Mouse (Mus musculus) right cerebral cortex, postnatal 4 days (tissue): ENCODE measurements around the gene Kcnh7.
A peak's percentile ranks its signal among the peaks of the same experiment; 100 is the strongest.
"Not testable (repeated sequence)": the region's sequence is repeated elsewhere in the genome, so short reads cannot be mapped to it uniquely, and the experiment has no call there.

ENCODE experiments used
- DNase-seq: peaks from one replicate; pipeline ENCODE4 v3.0.0-alpha.2; 2022

Gene Kcnh7

DNA sequence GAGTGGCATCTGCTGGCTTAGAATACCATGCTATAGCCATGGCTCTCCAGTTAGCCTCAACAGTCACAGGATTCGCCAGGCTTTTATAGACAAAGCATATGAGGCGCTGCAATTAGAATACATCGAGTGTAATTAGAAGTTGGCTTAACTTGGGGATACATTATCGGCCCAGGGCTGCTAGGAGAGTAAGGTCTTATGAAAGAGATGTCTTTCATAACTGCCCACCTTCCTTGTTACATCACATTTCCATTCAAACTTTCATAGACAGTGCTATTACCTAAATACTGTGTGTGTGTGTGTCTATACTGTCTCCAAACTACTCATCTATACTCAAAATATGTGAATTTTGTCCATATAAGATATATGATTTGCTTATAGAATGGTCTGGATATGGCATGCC is 468.8 kb downstream of the Kcnh7 start:
- DNase-seq, result no peak

DNA sequence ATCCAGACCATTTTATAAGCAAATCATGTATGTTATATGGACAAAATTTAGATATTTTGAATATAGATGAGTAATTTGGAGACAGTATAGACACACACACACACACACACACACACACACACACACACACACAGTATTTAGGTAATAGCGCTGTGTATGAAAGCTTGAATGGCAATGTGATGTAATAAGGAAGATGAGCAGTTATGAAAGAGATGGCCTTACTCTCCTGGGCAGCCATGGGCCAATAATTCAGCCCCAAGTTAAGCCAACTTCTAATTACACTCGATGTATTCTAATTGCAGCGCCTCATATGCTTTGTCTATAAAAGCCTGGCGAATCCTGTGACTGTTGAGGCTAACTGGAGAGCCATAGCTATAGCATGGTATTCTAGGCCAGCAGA is 469.7 kb downstream of the Kcnh7 start:
- DNase-seq, result not testable (repeated sequence)

DNA sequence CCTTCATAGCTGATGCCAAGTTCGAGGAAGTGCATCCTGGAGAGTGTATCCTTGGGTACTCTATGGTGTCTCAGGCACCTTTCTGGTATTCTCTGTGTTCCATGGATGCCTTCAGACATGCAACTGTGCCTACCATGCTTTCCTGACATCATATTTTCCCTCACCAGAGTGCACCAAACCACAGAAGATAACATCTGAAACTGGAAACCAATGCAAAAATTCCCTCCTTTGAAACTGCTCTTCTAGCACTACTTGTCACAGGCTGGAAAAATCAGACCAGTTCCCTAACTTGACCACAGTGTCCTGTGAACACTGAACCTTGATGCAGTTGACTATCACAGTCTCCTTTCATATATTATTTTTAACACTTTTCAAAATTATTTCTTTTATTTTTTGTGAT is 474.5 kb downstream of the Kcnh7 start:
- no peak for DNase-seq

DNA sequence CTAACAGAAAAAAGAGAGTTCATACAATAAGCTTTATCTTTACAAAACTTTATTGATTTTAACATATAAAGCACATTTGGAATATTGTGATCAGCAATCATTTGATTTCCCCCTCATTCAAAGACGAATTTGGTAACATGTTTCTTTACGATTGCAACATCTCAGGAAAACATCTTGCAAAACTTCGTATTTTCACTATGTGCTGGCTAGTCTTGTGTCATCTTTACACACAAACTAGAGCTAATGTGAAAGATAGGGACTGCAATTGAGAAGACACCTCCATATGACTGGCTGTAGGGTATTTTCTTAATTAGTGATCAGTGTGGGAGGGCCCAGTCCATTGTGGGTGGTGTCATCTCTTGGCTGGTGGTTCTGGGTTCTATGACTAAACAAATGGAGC is 477.8 kb downstream of the Kcnh7 start:
- no peak for DNase-seq

DNA sequence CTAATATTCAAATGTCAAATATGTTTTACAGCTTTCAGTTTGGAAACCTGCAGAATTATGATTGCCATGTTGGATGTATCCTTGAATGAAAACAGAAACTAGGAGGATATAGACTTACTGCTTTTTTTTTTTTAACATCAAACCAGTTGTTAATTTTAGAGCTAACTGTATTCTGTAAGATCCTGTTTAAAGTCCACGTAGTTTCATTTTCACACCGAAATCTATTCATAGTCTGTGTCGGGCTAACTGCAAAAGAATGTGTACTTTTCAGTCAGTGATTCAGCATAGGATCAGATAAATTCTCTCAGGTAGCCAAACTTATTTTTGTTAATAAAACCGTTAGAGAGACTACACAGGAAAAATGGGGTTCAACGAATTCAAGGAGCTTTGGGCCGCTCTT is 498.2 kb downstream of the Kcnh7 start:
- no peak for DNase-seq

DNA sequence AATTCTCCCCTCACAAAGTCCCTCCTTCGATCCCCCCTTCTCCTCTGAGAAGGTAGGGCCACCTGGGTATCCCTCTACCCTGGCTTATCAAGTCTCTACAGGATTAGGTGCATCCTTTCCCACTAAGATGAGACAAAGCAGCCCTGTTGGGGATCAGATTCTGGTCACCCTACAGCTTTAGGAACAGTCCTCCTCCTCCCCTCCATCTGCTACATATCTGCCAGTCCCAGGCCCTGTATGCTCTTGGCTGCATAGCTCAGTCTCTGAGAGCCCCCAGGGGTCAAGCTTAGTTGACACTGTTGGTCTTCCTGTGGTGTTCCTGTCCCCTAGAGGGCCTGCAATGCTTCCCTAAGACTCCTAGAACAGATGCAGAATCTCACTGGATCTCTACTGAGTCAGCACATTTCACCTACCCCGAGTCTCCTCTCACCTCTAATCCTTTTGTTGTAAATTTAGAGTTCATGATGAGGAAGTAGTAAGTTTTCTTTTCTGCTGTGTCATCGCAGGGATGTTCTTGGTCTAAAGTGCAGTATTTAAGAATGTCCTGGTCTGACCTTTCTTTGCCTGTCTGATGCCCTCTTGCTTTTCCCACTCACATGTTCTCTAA is 499.0 kb downstream of the Kcnh7 start:
- DNase-seq, result no peak

DNA sequence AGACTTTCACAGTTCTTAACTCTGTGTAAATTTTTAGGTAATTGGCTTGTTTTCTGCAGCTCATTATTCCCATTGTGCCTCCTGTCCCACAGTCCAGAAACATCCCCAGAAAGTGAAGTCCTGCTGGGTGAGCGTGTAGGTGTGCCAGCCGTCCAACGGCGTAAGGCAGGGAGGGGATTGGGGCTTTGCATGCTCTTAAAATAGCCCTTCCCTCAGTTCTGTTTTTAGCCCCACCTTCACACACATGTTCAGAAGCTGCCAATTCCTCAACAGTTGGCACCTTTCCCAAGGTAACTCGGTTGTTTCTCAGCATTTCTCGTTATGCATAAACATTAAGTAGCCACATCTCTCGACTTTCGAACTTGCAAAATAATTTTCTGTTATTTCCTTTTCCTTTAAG is 502.4 kb downstream of the Kcnh7 start:
- no peak for DNase-seq

DNA sequence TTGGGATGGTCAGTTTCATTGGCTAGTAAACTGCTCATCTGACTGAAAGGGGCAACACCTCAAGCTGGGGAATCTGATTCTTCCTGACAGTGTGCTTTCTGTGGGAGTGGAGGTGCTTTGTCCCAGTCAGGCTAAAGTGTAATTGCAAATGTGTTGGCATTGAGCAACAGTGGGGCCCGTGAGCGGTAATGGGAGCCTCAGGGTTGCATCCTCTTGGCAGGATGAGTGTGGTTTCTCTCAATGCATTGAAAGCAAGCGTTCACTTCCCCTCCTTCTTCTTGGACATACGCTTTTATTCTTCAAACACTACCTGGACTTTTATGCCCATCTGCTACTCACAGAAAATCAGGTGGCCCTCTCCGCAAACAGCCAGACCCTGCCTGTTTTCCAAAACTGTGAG is 511.3 kb downstream of the Kcnh7 start:
- no peak for DNase-seq

DNA sequence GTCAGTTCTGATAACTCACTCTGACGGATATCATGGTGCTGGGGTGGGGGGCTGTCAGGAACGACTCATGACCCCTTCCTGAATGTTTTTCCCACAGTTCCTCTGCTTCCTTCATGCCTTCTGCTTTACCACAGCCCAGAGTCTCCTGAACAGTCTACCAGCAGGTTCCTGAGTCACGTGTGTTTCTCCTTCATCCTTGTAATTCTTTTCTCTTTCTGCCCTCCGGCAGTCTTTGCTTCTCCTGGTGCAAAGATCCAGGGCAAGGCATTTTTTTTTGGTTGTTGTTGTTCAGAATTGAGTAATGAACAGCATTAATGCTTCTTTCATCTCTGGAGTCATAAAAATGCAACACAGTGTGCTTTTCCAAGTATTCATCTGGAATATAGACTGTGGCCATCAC is 513.3 kb downstream of the Kcnh7 start:
- no peak for DNase-seq

DNA sequence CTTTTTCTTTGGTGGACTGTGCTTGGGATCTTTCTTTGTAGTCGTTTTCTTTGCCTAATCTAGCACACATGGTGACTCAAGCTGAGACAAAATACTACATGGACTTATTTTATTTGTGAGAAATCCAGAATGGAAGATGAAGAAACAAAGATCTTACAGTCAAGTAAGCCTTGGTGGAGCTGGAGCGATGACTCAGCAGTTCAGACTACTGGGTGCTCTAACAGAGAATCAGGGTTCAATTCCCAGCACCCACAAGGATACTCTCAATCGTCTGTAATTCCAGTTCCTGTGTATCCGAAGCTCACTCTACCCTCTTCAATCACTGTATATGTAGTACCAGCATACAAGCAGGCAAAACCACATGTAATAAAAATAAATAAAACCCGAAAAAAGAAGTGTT is 513.8 kb downstream of the Kcnh7 start:
- no peak for DNase-seq

DNA sequence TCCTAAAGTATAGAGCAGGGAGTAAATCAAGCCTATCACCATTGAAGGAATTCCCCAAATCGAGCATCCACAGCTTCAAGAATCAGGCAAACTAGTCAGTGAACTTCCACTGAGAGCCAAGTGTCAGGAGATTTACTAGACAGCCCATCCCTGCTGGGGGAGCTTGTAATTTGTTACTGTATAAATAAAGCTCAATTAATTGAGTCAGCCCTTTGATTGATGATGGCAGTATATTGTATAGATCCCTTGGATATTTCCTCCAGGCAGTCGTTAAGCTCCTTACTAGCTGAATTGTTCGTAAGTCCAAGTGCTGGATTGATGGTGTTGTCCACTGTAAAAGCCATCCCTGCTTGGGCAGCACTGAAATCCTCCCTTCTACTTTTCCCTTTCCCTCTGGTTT is 514.2 kb downstream of the Kcnh7 start:
- no peak for DNase-seq

DNA sequence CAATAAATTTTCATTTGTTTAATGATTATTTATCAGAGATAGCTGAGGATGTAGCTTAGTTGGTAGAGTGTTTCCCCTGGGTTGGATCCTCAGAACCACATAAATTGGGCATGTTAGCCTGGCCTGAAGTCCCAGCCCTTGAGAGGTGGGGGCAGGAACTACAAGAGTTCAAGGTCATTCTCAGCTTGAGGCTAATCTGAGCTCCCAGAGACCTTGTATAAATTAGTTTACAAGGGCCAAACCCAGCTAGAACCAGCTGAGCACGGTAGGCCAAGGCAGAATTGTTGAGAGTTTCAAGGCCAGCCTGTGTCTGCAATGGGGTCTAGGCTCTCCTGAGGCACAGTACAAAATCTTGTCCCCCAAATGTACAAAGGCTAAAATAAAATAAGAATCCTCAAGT is 518.6 kb downstream of the Kcnh7 start:
- DNase-seq, result no peak

DNA sequence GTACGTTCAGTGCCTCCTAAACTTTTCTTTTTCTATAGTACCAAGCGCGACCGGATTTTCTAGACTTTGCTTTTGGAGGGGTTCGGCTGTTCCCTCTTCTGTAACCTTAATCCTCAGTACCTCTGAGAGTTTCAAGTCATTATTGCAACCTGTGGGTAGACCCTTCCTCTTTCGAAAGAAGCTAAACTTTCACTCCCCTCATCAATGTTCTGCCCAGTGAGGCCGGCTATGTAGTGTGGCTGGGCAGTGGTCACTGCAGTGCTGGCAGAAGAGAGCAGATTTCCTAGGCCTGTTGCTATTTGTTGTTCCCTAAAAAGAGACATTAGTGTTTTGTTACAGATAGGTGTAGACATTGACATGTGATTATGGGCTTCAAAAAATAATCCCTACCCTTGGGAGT is 519.2 kb downstream of the Kcnh7 start:
- no peak for DNase-seq

DNA sequence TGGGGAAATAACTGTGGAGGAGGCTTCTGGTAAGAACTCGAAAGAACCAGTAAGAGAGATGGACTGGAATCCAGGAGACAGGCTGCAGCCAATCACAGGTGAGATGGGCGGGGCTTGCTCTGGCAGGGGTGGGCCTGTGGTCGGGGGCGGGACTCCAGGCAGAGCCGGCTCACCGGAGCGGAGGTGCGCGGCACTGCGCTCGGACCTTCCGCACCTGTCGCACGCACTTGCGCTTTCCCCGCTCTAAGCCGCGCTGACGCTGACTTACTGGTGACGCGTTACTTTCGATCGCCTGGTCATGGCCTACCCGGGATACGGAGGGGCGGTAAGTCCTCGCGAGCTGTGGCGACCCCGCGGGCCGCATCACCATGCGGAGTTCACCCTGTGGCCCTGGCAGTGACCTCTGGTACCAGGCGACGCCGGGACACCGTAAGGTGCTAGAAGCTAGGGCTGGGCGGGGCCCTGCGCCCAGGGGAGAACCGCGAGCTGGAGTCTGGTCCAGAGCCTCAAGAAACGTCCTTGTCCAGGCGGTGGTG is 519.9 kb downstream of the Kcnh7 start, which contains the start of gene Gca:
Gene Gca (plus strand): TSS at position 151 of the 536 bp plus-strand sequence.
- peak; percentile 79 for DNase-seq

DNA sequence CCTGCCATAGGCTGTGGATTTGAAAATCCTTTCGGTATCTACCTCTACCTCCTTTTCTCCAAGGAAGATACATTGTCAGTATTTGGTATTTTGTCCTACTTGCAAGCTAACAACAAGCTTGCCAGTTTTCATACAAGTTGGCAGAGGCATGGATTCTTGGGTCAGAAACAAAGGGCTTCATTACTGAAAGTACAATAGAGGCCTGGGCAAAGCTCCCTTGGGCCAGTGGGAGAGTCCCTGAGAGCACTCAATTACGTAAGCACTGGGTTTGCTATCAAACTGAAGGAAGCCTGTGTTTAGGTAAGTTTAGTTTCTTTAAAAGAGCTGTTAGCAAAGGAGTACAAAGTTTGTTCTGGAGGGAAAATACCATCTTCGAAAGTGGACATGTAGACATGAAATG is 521.5 kb downstream of the Kcnh7 start:
- DNase-seq, result no peak

DNA sequence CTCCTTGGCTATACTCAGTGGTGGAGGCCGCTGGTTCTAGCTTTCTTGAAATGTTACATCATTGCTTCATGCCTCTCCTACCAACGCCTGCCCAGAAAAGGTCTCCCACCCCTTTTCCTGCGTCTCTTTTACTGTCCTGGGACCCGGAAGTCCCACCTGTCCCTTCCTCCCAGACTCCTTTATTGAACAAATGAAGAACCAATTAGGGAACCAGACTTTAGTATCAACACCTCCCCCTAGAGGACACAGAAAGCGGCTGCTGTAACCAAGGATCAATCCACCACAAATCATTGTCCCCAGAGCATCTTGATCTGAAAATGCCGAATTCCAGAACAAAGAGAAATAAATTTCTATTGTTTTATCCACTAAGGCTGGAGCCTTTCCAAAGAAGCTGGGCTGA is 523.5 kb downstream of the Kcnh7 start:
- DNase-seq, result no peak

DNA sequence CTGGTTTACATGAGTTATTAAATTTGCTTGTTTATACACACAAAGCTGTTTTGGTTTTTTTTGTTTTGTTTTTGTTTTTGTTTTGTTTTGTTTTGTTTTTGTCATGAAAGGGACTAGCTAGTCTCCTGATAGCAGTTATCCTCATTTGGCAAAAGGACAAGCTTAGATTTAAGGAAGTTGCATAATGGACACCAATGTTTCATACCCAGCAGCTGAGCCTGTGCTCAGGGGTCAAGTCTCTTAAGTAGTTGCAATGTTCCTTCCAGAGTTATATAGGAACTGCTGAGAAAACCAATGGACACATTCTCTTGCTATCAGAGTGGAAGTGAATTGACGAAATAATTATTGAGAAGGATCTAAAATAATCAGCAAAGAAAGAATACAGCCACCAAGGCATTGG is 528.0 kb downstream of the Kcnh7 start:
- no peak for DNase-seq

DNA sequence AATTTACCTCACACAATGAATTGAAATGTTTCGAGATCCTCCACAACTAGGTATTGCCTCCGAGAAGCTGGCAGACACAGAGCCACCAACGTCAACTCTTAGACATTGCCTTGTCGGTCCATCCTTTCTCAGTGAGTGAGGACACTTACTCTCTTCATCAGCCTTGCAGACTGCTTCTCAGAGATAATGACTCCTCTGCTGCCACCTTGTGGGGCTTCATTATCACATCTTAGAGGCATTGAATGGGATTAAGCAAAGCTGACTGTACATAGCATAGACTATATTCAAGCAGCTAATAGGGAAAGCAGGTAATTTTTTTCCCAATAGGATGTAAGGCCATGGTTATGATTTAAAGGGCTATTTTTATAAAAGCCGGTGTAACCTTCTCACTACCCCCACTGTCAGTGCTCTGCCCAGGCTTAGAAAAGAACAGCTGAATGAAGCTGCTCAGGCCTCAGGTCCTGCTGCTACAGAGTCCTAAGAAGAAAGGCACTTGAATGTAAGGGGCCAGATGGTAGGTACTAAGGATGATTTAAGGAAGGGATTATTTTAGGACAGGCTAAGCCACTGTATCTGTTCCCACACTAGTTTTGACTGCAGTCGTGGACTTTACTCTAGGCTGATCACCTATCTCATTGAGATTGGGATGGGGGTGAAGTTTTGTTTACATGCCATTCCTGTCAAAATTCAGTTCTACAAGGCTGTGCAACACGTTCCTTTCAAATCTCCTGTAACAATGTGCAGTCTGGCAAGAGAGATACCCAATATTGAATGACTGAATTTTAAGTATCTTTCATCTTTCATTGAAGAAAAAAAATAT is 529.4 kb downstream of the Kcnh7 start:
- DNase-seq, result peak; percentile 70

DNA sequence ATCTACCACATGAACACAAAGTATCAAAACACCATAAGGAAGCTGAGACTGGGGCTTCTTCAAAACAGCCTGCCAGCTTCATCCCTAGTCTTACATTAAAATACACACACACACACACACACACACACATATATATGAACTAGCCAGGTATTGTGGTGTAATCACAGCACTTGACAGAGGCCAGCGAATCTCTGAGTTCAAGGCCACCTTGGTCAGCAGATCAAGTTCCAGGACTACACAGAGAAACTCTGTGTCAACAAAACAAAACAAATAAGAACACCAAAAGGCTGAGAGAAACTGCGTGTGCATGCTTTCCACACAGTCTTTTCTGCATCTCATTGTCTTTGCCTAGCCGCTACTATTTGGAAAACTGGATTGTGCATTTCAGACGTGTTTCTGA is 531.6 kb downstream of the Kcnh7 start:
- no peak for DNase-seq

DNA sequence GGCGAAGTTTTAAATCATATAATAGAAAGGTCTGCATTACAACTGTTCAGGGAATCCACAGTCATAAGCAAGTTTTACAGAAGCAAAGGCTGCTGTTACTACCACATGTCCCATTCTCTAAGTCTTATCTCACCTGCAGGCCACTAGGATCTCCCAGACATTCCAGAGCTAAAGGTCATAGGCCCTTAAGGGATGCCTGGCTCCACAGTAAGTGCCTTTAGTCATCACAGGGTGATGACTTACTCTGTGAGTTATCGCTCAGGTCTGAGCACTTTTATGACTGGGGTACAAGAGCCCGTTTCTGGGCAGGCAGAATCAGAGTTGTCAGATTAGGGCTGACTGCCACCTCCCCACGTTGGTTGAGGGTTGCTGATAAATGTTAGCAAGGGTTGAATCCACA is 532.2 kb downstream of the Kcnh7 start:
- no peak for DNase-seq

DNA sequence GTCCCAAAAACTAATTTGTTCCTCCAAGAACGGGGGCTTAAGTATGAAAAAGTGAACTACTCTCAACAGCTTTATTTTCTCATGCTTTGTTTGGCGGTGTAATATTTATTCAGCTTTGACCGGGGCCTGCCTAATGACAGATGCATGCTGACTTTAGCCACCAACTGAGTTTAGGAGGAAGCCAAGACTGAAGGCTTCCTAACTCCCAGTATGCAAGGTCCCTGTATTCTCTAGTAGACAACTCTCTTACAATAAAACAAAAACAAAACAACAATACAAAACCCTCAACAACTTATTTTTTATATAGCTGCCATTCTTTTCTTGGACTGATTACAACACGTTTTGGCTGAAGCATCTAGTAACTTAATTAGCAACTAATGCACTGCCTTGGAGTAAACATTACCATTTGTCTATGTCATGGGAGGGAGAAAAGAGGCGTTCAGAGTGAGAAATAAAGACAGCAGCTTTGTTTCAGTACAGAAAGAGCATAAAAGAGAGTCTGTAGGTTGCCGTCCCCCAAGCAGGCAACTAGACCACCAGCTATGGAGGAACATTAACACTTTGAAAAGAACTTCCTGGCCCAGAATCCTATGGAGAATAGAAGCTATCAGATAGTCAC is 537.3 kb downstream of the Kcnh7 start:
- DNase-seq, result no peak

DNA sequence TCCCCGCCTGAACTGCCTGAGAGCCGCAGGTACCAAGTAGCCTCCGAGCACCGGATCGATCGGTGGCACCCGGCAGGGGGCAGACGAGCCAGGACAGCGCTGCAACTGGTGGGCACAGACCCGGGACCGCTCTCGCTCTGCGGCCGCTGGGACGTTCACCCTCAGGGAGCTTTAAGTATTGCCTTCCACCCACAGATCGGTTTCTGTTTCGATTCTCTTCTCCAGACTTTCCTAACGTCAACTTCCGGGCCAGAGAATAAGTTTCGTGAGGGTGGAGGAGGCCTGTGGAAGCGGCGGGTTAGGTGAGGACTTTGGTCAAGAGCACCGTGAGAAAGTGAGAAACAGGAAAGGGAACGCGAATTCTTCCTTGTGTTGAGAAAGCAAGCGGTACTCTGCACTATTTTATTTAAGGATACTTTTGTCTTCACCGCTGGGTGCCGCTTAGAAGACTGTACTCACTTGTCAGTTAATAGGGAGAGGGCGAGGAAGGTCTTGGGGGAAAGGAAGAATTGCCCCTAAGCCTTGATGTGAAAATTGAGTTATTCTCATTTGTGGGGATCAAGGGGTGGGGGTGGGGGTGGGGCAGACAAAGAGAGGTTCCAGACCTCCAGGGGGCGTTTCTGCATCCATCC is 538.0 kb downstream of the Kcnh7 start, which contains the start of gene Ifih1:
Gene Ifih1 (minus strand): TSS at position 242 of the 632 bp plus-strand sequence.
- DNase-seq, result peak; percentile 58

DNA sequence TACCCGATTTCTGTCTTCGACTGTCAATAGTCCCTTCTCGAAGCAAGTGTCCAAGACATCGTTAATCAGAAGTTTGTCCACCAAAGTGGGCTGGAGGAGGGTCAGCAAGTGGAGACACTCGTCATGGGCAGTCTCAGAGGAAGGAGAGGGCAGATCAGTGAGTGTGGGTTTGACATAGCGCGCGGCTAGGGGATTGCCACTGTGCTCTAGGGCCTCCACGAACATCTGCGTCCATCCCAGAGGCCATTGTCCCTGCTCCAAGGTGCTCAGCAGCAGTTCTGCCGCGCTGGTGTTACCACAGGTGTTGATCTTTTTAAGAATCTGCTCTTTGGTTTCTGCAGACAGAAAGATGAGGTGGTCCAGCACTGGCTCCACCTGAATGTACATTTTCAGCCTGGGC is 538.6 kb downstream of the Kcnh7 start:
- no peak for DNase-seq
